Mouse (Mus musculus) midbrain, embryonic 11.5 days (tissue): ENCODE data around the gene Sfxn1. TPM values are rescaled to one million over a fixed set of nuclear protein-coding genes. Genes with fewer than 3 reads are reported as not detected.

Experiments used
- ATAC-seq: fragments of 200-750 bp; cut with Nextera tagmentation; 2 replicates; pipeline ENCODE4 v1.8.0; 2017; ENCODE audit warnings: moderate TSS enrichment, moderate library complexity; ENCODE audit not compliant: low FRiP score
- DNase-seq: peaks from one replicate; pipeline ENCODE4 v3.0.0; 2015; ENCODE audit warnings: low spot score; ENCODE audit errors: missing footprints
- H3K27ac ChIP-seq: fragments of 300-500 bp; sonication (generic); 2 replicates; pipeline ENCODE4 v1.5.1; 2014; ENCODE audit warnings: low read depth, low read length
- H3K27me3 ChIP-seq: fragments of 300-500 bp; sonication (generic); 2 replicates; pipeline ENCODE4 v1.6.1; 2014; ENCODE audit warnings: mild to moderate bottlenecking, low read length, moderate library complexity, mixed read lengths; ENCODE audit not compliant: control insufficient read depth, insufficient read depth
- H3K36me3 ChIP-seq: fragments of 300-500 bp; sonication (generic); 2 replicates; pipeline ENCODE4 v1.6.1; 2014; ENCODE audit warnings: mild to moderate bottlenecking, low read length, moderate library complexity, mixed read lengths; ENCODE audit not compliant: control insufficient read depth, insufficient read depth
- H3K4me1 ChIP-seq: fragments of 300-500 bp; sonication (generic); 2 replicates; pipeline ENCODE4 v1.6.1; 2014; ENCODE audit warnings: low read length; ENCODE audit not compliant: control insufficient read depth, insufficient read depth
- H3K4me2 ChIP-seq: fragments of 300-500 bp; sonication (generic); 2 replicates; pipeline ENCODE4 v1.6.1; 2014; ENCODE audit warnings: mild to moderate bottlenecking, moderate library complexity
- H3K4me3 ChIP-seq: fragments of 300-500 bp; sonication (generic); 2 replicates; pipeline ENCODE4 v1.5.1; 2014; ENCODE audit warnings: low read depth, low read length
- H3K9ac ChIP-seq: fragments of 300-500 bp; sonication (generic); 2 replicates; pipeline ENCODE4 v1.6.1; 2014; ENCODE audit warnings: low read length
- H3K9me3 ChIP-seq: fragments of 300-500 bp; sonication (generic); 2 replicates; pipeline ENCODE4 v1.6.1; 2016; ENCODE audit warnings: low read length; ENCODE audit not compliant: control insufficient read depth
- WGBS: fragments of 180-500 bp; shearing (Covaris S2); extraction: QIAGEN DNeasy Blood & Tissue Kit; methylation state at CpG from one replicate; pipeline ENCODE4 v1.1.7; 2014; 5-methylcytosine and 5-hydroxymethylcytosine counted together
- polyA plus RNA-seq: library from polyadenylated mRNA; unstranded; fragments of >200 nt; fragmentation: Nextera tagmentation; extraction: Ambion mirVana; gene quantifications from 2 replicates; pipeline ENCODE4 v1.2.1, GENCODE M21; 2014

The Sfxn1 gene
- polyA plus RNA-seq, 1 experiment from 2014 or later = 92.7 TPM

- WGBS = 92% methylated on average over 15 of the region's 15 CpGs
- H3K27ac ChIP-seq = no peak overlapping the region
- no peaks in the 10 kb centered on the region for H3K27me3 ChIP-seq
- H3K9ac ChIP-seq = no peak overlapping the region
- H3K4me3 ChIP-seq = no peak overlapping the region
- peak; percentile 47 for DNase-seq
- no peak for ATAC-seq
- no peak overlapping the region for H3K4me2 ChIP-seq
- H3K4me1 ChIP-seq = peaks cover 4% of the 10 kb centered on the region; the same call in 1 of the 2 replicates
- H3K36me3 ChIP-seq = peaks cover 2% of the 10 kb centered on the region; the same call in 1 of the 2 replicates
- no peaks in the 10 kb centered on the region for H3K9me3 ChIP-seq
Observed at GRCm38 (mm10) chr13:54101031-54101820, 29.6 kb downstream of the Sfxn1 start.

GRCm38 (mm10) chr13:54102061-54102460, 30.4 kb downstream of the Sfxn1 start:
- DNase-seq (peak; percentile 4), ATAC-seq (no peak)
- WGBS = 96% methylated on average over 3 of the region's 3 CpGs
- no peak overlapping the region for H3K27ac ChIP-seq
- no peak overlapping the region for H3K4me3 ChIP-seq
- H3K36me3 ChIP-seq = peaks cover 2% of the 10 kb centered on the region; the same call in 1 of the 2 replicates
- no peak overlapping the region for H3K9ac ChIP-seq
- peaks cover 4% of the 10 kb centered on the region; the same call in 1 of the 2 replicates for H3K4me1 ChIP-seq
- H3K4me2 ChIP-seq = no peak overlapping the region
- H3K27me3 ChIP-seq = no peaks in the 10 kb centered on the region
- no peaks in the 10 kb centered on the region for H3K9me3 ChIP-seq

GRCm38 (mm10) chr13:54103271-54103670, 31.6 kb downstream of the Sfxn1 start:
- no peak overlapping the region for H3K4me2 ChIP-seq
- no peak overlapping the region for H3K9ac ChIP-seq
- H3K4me1 ChIP-seq = peaks cover 4% of the 10 kb centered on the region; the same call in 1 of the 2 replicates
- no peaks in the 10 kb centered on the region for H3K9me3 ChIP-seq
- no peak for ATAC-seq
- H3K4me3 ChIP-seq = no peak overlapping the region
- WGBS = 94% methylated on average over 3 of the region's 3 CpGs
- H3K27ac ChIP-seq = no peak overlapping the region
- peak; percentile 57 for DNase-seq
- peaks cover 2% of the 10 kb centered on the region; the same call in 1 of the 2 replicates for H3K36me3 ChIP-seq
- no peaks in the 10 kb centered on the region for H3K27me3 ChIP-seq

- DNase-seq = peak; percentile 47
- no peak for ATAC-seq
- WGBS = 86% methylated on average over 10 of the region's 10 CpGs
- no peaks in the 10 kb centered on the region for H3K27me3 ChIP-seq
- no peak overlapping the region for H3K9ac ChIP-seq
- H3K4me1 ChIP-seq = peaks cover 4% of the 10 kb centered on the region; the same call in 1 of the 2 replicates
- H3K4me2 ChIP-seq = no peak overlapping the region
- H3K4me3 ChIP-seq = no peak overlapping the region
- H3K36me3 ChIP-seq = peaks cover 2% of the 10 kb centered on the region; the same call in 1 of the 2 replicates
- H3K9me3 ChIP-seq = no peaks in the 10 kb centered on the region
- H3K27ac ChIP-seq = no peak overlapping the region
Observed at GRCm38 (mm10) chr13:54103866-54104265, 32.2 kb downstream of the Sfxn1 start.

GRCm38 (mm10) chr13:54113819-54114550, 42.3 kb downstream of the Sfxn1 start:
- Histone ChIP-seq H3K27me3 (no peaks in the 10 kb centered on the region), H3K27ac (no peak overlapping the region), H3K9me3 (peaks cover 4% of the 10 kb centered on the region; the same call in 1 of the 2 replicates), H3K4me2 (no peak overlapping the region), H3K36me3 (no peaks in the 10 kb centered on the region), H3K4me1 (no peaks in the 10 kb centered on the region), H3K9ac (no peak overlapping the region), H3K4me3 (no peak overlapping the region)
- DNase-seq = peak; percentile 97
- peak; percentile 68 for ATAC-seq
- 52% methylated on average over 11 of the region's 11 CpGs for WGBS

- H3K9ac ChIP-seq = no peak overlapping the region
- no peaks in the 10 kb centered on the region for H3K27me3 ChIP-seq
- H3K4me1 ChIP-seq = no peaks in the 10 kb centered on the region
- no peaks in the 10 kb centered on the region for H3K36me3 ChIP-seq
- DNase-seq (peak; percentile 51), ATAC-seq (no peak)
- no peak overlapping the region for H3K27ac ChIP-seq
- no peak overlapping the region for H3K4me3 ChIP-seq
- H3K9me3 ChIP-seq = peaks cover 4% of the 10 kb centered on the region; the same call in 1 of the 2 replicates
- 83% methylated on average over 5 of the region's 5 CpGs for WGBS
- H3K4me2 ChIP-seq = no peak overlapping the region
Observed at GRCm38 (mm10) chr13:54114931-54115330, 43.3 kb downstream of the Sfxn1 start.

GRCm38 (mm10) chr13:54115779-54116178, 44.1 kb downstream of the Sfxn1 start:
- Histone ChIP-seq H3K9ac (no peak overlapping the region), H3K4me1 (no peaks in the 10 kb centered on the region), H3K27ac (no peak overlapping the region), H3K9me3 (peaks cover 4% of the 10 kb centered on the region; the same call in 1 of the 2 replicates), H3K36me3 (no peaks in the 10 kb centered on the region), H3K4me3 (no peak overlapping the region), H3K4me2 (no peak overlapping the region), H3K27me3 (no peaks in the 10 kb centered on the region)
- 88% methylated on average over 6 of the region's 6 CpGs for WGBS
- DNase-seq (peak; percentile 67), ATAC-seq (no peak)

- Histone ChIP-seq H3K4me1 (no peaks in the 10 kb centered on the region), H3K4me3 (no peak overlapping the region), H3K36me3 (no peaks in the 10 kb centered on the region), H3K27me3 (no peaks in the 10 kb centered on the region), H3K27ac (no peak overlapping the region), H3K4me2 (no peak overlapping the region), H3K9ac (no peak overlapping the region), H3K9me3 (peaks cover 4% of the 10 kb centered on the region; the same call in 1 of the 2 replicates)
- DNase-seq (peak; percentile 79), ATAC-seq (no peak)
- 24% methylated on average over 5 of the region's 5 CpGs for WGBS
Observed at GRCm38 (mm10) chr13:54118355-54118754, 46.7 kb downstream of the Sfxn1 start.
